Comparison of ENCODE assay signal across 8 mouse cellular contexts in genomic region chr10:91060742-91061141, GRCm38 (mm10). TPM values are rescaled to one million over a fixed set of nuclear protein-coding genes. Genes with fewer than 3 reads are reported as not detected.
A peak's percentile ranks its signal among the peaks of the same experiment; 100 is the strongest.
DNase-seq lines count a peak whose midpoint lies in the region; ATAC-seq and TF ChIP-seq lines count a peak whose summit lies in the region.

No protein-coding gene starts in this region.

- no peak overlapping the region for H3K4me3 ChIP-seq in forebrain, embryonic 15.5 days
- no peak overlapping the region for H3K4me3 ChIP-seq in forebrain, embryonic 12.5 days (replicated peaks)
- no peak overlapping the region for H3K4me3 ChIP-seq in midbrain, embryonic 14.5 days (replicated peaks; ENCODE audit: low read depth, low read length)
- H3K4me3 ChIP-seq in midbrain, embryonic 10.5 days = no peak overlapping the region
- H3K4me3 ChIP-seq in small intestine, adult 2 months (ENCODE audit: low read depth, low read length) = no peak overlapping the region
- no peak overlapping the region for H3K4me3 ChIP-seq in heart, embryonic 10.5 days

- no peak overlapping the region for H3K9ac ChIP-seq in forebrain, embryonic 15.5 days (replicated peaks)
- no peak overlapping the region for H3K9ac ChIP-seq in forebrain, embryonic 12.5 days
- H3K9ac ChIP-seq in midbrain, embryonic 14.5 days (replicated peaks; ENCODE audit: low read length) = no peak overlapping the region

- no peak overlapping the region for H3K4me2 ChIP-seq in forebrain, embryonic 15.5 days (replicated peaks)
- H3K4me2 ChIP-seq in forebrain, embryonic 12.5 days = no peak overlapping the region
- no peak overlapping the region for H3K4me2 ChIP-seq in midbrain, embryonic 14.5 days (ENCODE audit: low read length)

- H3K4me1 ChIP-seq in forebrain, embryonic 15.5 days = 0 out of 2 replicates have a peak, but pooled peaks cover 5% of the 10 kb centered on the region
- H3K4me1 ChIP-seq in forebrain, embryonic 12.5 days = no peaks in the 10 kb centered on the region
- H3K4me1 ChIP-seq in midbrain, embryonic 14.5 days (ENCODE audit: control insufficient read depth, insufficient read depth, low read length) = no peaks in the 10 kb centered on the region
- no peaks in the 10 kb centered on the region for H3K4me1 ChIP-seq in midbrain, embryonic 10.5 days
- peaks cover 15% of the 10 kb centered on the region; the same call in 1 of the 2 replicates for H3K4me1 ChIP-seq in small intestine, adult 2 months (ENCODE audit: control insufficient read depth, insufficient read depth, insufficient read length, low read length)
- no peaks in the 10 kb centered on the region for H3K4me1 ChIP-seq in heart, embryonic 10.5 days

- 32% methylated on average over 5 of the region's 5 CpGs for WGBS in forebrain, embryonic 15.5 days
- WGBS in forebrain, embryonic 12.5 days = 38% methylated on average over 5 of the region's 5 CpGs
- WGBS in midbrain, embryonic 14.5 days = 43% methylated on average over 5 of the region's 5 CpGs
- 48% methylated on average over 5 of the region's 5 CpGs for WGBS in midbrain, embryonic 10.5 days
- WGBS in small intestine, adult 2 months = 32% methylated on average over 5 of the region's 5 CpGs
- 39% methylated on average over 5 of the region's 5 CpGs for WGBS in heart, embryonic 10.5 days

- TF ChIP-seq CTCF in small intestine, adult 2 months (IDR thresholded peaks at IDR 0.05; ENCODE audit: extremely low read depth, insufficient read length, insufficient replicate concordance, low read depth, low read length) = peak; percentile 36; the same call in 1 of the 2 replicates

- TF ChIP-seq POLR2A in small intestine, adult 2 months (IDR thresholded peaks at IDR 0.05; ENCODE audit: low read depth, low read length) = no peak

- H3K27ac ChIP-seq in forebrain, embryonic 15.5 days (replicated peaks) = no peak overlapping the region
- no peak overlapping the region for H3K27ac ChIP-seq in forebrain, embryonic 12.5 days
- no peak overlapping the region for H3K27ac ChIP-seq in midbrain, embryonic 14.5 days (replicated peaks; ENCODE audit: low read depth, low read length)
- H3K27ac ChIP-seq in midbrain, embryonic 10.5 days (replicated peaks) = no peak overlapping the region
- no peak overlapping the region for H3K27ac ChIP-seq in small intestine, adult 2 months (ENCODE audit: insufficient read depth, low read depth, low read length)
- H3K27ac ChIP-seq in heart, embryonic 10.5 days = no peak overlapping the region

- DNase-seq in midbrain, embryonic 14.5 days = peak; percentile 28
- no peak for DNase-seq in midbrain, embryonic 10.5 days (ENCODE audit: low spot score)
- DNase-seq in heart, embryonic 10.5 days (ENCODE audit: low spot score) = no peak
- no peak for DNase-seq in thymus, postnatal 25 days

- ATAC-seq in forebrain, embryonic 15.5 days (replicated peaks) = peak; percentile 73; the same call in 1 of the 2 replicates
- ATAC-seq in forebrain, embryonic 12.5 days (ENCODE audit: low FRiP score) = no peak
- ATAC-seq in midbrain, embryonic 14.5 days (ENCODE audit: low FRiP score, low TSS enrichment) = no peak
- peak; percentile 62 to 69; a peak in 3 of 4 replicates for ATAC-seq in hematopoietic stem cell, adult 5-6 weeks (replicated peaks in 1 of 2; ENCODE audit: insufficient read depth in 1 of 2, low FRiP score in 2 of 2, low TSS enrichment in 1 of 2, low read depth in 1 of 2, poor library complexity in 2 of 2, severe bottlenecking in 2 of 2)

- no peaks in the 10 kb centered on the region for H3K27me3 ChIP-seq in forebrain, embryonic 15.5 days
- no peaks in the 10 kb centered on the region for H3K27me3 ChIP-seq in forebrain, embryonic 12.5 days
- H3K27me3 ChIP-seq in midbrain, embryonic 14.5 days (ENCODE audit: control insufficient read depth, insufficient read depth, low read length) = no peaks in the 10 kb centered on the region
- no peaks in the 10 kb centered on the region for H3K27me3 ChIP-seq in midbrain, embryonic 10.5 days (ENCODE audit: low read depth, poor library complexity, severe bottlenecking)
- no peaks in the 10 kb centered on the region for H3K27me3 ChIP-seq in small intestine, adult 2 months (ENCODE audit: control insufficient read depth, insufficient read depth, low read length)
- H3K27me3 ChIP-seq in heart, embryonic 10.5 days (ENCODE audit: insufficient read depth, poor library complexity, severe bottlenecking) = no peaks in the 10 kb centered on the region

- H3K9me3 ChIP-seq in forebrain, embryonic 15.5 days = no peaks in the 10 kb centered on the region
- H3K9me3 ChIP-seq in forebrain, embryonic 12.5 days = no peaks in the 10 kb centered on the region
- H3K9me3 ChIP-seq in midbrain, embryonic 14.5 days (ENCODE audit: control insufficient read depth, low read length) = no peaks in the 10 kb centered on the region
- no peaks in the 10 kb centered on the region for H3K9me3 ChIP-seq in midbrain, embryonic 10.5 days (replicated peaks)
- no peaks in the 10 kb centered on the region for H3K9me3 ChIP-seq in heart, embryonic 10.5 days

- H3K36me3 ChIP-seq in forebrain, embryonic 15.5 days = peaks cover 26% of the 10 kb centered on the region
- peaks cover 50% of the 10 kb centered on the region for H3K36me3 ChIP-seq in forebrain, embryonic 12.5 days (replicated peaks)
- H3K36me3 ChIP-seq in midbrain, embryonic 14.5 days (ENCODE audit: control insufficient read depth, insufficient read depth, low read length) = peaks cover 40% of the 10 kb centered on the region
- H3K36me3 ChIP-seq in midbrain, embryonic 10.5 days = peaks cover 79% of the 10 kb centered on the region
- peaks cover 42% of the 10 kb centered on the region for H3K36me3 ChIP-seq in small intestine, adult 2 months (ENCODE audit: control insufficient read depth, insufficient read depth, low read length)
- H3K36me3 ChIP-seq in heart, embryonic 10.5 days = peaks cover 56% of the 10 kb centered on the region

RNA-seq across cellular contexts. Expression of gene Apaf1, which starts 21.8 kb away (rescaled TPM):
- 20.2 and 21.6 TPM in 2 replicates for polyA plus RNA-seq in forebrain, embryonic 15.5 days (2015; fragmentation: Nextera tagmentation; extraction: Ambion mirVana)
- 29.7 and 31.6 TPM in 2 replicates for polyA plus RNA-seq in forebrain, embryonic 12.5 days (2016; fragmentation: Nextera tagmentation; extraction: Ambion mirVana)
- polyA plus RNA-seq in midbrain, embryonic 14.5 days (2014; fragmentation: Nextera tagmentation; extraction: Ambion mirVana) = 25.9 and 29.6 TPM in 2 replicates
- polyA plus RNA-seq in midbrain, embryonic 10.5 days (2016; fragmentation: Nextera tagmentation; extraction: Ambion mirVana) = 18.1 and 21.5 TPM in 2 replicates
- total RNA-seq in hematopoietic stem cell, adult 5-6 weeks (2017) = 17.8 and 22.3 TPM in 2 replicates
- 8.4 and 13.1 TPM in 2 replicates for polyA plus RNA-seq in small intestine, adult 2 months (2012; rRNA removed)
- polyA plus RNA-seq in heart, embryonic 10.5 days (2016; fragmentation: Nextera tagmentation; extraction: Ambion mirVana) = 17.7 and 17.8 TPM in 2 replicates

RNA-seq across cellular contexts. Expression of gene Ikbip, which starts 22.0 kb away (rescaled TPM):
- 12.4 and 12.9 TPM in 2 replicates for polyA plus RNA-seq in forebrain, embryonic 15.5 days (2015; fragmentation: Nextera tagmentation; extraction: Ambion mirVana)
- 19.4 TPM in 2 replicates for polyA plus RNA-seq in forebrain, embryonic 12.5 days (2016; fragmentation: Nextera tagmentation; extraction: Ambion mirVana)
- 13.0 and 19.5 TPM in 2 replicates for polyA plus RNA-seq in midbrain, embryonic 14.5 days (2014; fragmentation: Nextera tagmentation; extraction: Ambion mirVana)
- 20.9 and 23.0 TPM in 2 replicates for polyA plus RNA-seq in midbrain, embryonic 10.5 days (2016; fragmentation: Nextera tagmentation; extraction: Ambion mirVana)
- 25.9 and 33.6 TPM in 2 replicates for total RNA-seq in hematopoietic stem cell, adult 5-6 weeks (2017)
- 0.67 and 0.85 TPM in 2 replicates for polyA plus RNA-seq in small intestine, adult 2 months (2012; rRNA removed)
- polyA plus RNA-seq in heart, embryonic 10.5 days (2016; fragmentation: Nextera tagmentation; extraction: Ambion mirVana) = 39.1 and 39.2 TPM in 2 replicates

Comparison
In these comparisons a context has a peak if more than half of its experiments do, and no peak if none do; other contexts are left out.
1. ATAC-seq: peak in forebrain, embryonic 15.5 days (single experiment) and hematopoietic stem cell, adult 5-6 weeks (2 of 2); none in forebrain, embryonic 12.5 days (single experiment) and midbrain, embryonic 14.5 days (single experiment).